Comparison of ENCODE assay signal across 21 mouse cellular contexts in genomic region chr10:127577156-127577555, GRCm38 (mm10).
"Had no signal": no experiment of that assay in that cellular context is flagged by ENCODE, and none has a peak within 500 bp of the region (broad histone marks: within the 10 kb centered on the region; RNA-seq: fewer than 3 reads in every experiment).

No protein-coding gene starts in this region.

- H3K27me3 ChIP-seq: heart, embryonic 13.5 days; heart, embryonic 15.5 days; hindbrain, embryonic 13.5 days; hindbrain, embryonic 15.5 days; kidney, embryonic 15.5 days; limb, embryonic 12.5 days had no signal

- H3K27ac ChIP-seq: heart, embryonic 13.5 days; heart, embryonic 15.5 days; hindbrain, embryonic 13.5 days; hindbrain, embryonic 15.5 days; hindbrain, postnatal 0 days; kidney, embryonic 15.5 days; kidney, postnatal 0 days; left cerebral cortex, adult 2 months; limb, embryonic 10.5 days; limb, embryonic 12.5 days; liver, embryonic 12.5 days; liver, embryonic 14.5 days had no signal

- ATAC-seq: liver, embryonic 12.5 days had no signal

- H3K4me2 ChIP-seq: heart, embryonic 11.5 days; heart, embryonic 13.5 days; heart, embryonic 15.5 days; hindbrain, embryonic 13.5 days; hindbrain, embryonic 15.5 days; kidney, embryonic 15.5 days; limb, embryonic 12.5 days; liver, embryonic 12.5 days had no signal

- H3K9me3 ChIP-seq: heart, embryonic 13.5 days; heart, embryonic 15.5 days; hindbrain, embryonic 13.5 days; hindbrain, embryonic 15.5 days; kidney, embryonic 15.5 days; limb, embryonic 10.5 days; limb, embryonic 12.5 days; liver, embryonic 12.5 days had no signal

- DNase-seq: gastrocnemius, postnatal 10 days; gastrocnemius, postnatal 25 days; heart, adult 2 months; heart, postnatal 14 days; heart, postnatal 36 days; kidney, adult 9 months; kidney, postnatal 4 days had no signal

- H3K9ac ChIP-seq: heart, embryonic 13.5 days; heart, embryonic 15.5 days; hindbrain, embryonic 13.5 days; hindbrain, embryonic 15.5 days; kidney, embryonic 15.5 days; limb, embryonic 12.5 days; liver, embryonic 12.5 days; liver, embryonic 14.5 days had no signal

- H3K4me3 ChIP-seq: heart, adult 2 months; heart, embryonic 13.5 days; heart, embryonic 15.5 days; hindbrain, embryonic 13.5 days; hindbrain, embryonic 15.5 days; kidney, embryonic 15.5 days; layer of hippocampus, adult 2 months; left cerebral cortex, adult 2 months; limb, embryonic 10.5 days; limb, embryonic 12.5 days; liver, embryonic 12.5 days had no signal

- H3K4me1 ChIP-seq: heart, embryonic 13.5 days; hindbrain, embryonic 13.5 days; hindbrain, embryonic 15.5 days; limb, embryonic 10.5 days; limb, embryonic 12.5 days had no signal
